Mouse (Mus musculus): ENCODE measurements around the gene Adcyap1r1. TPM values are rescaled to one million over a fixed set of nuclear protein-coding genes. Genes with fewer than 3 reads are reported as not detected.

Adcyap1r1 gene
- total and polyA plus RNA-seq, 3 experiments: not detected

- Histone ChIP-seq H3K9me3 (replicated peaks; ENCODE audit: low read length) (no peaks in the 10 kb centered on the region), H3K36me3 (replicated peaks in 1 of 2; ENCODE audit: control insufficient read depth in 1 of 2, insufficient read depth in 1 of 2, low read length in 1 of 2) (no peaks in the 10 kb centered on the region), H3K4me2 (ENCODE audit: insufficient read depth, low read depth, poor library complexity, severe bottlenecking) (no peak overlapping the region), H3K27me3 (replicated peaks) (peaks cover 86% of the 10 kb centered on the region), H3K79me2 (replicated peaks; ENCODE audit: control insufficient read depth, extremely low read depth, insufficient read depth, poor library complexity, severe bottlenecking) (no peaks in the 10 kb centered on the region), H3K4me3 (replicated peaks in 1 of 3; ENCODE audit: low read depth in 2 of 3, low read length in 2 of 3, poor library complexity in 1 of 3) (no peak overlapping the region), H3K27ac (ENCODE audit: insufficient read depth, low read depth) (no peak overlapping the region), H3K9ac (ENCODE audit: insufficient read depth, low read depth) (no peak overlapping the region), H3K4me1 (ENCODE audit: control insufficient read depth in 1 of 2, insufficient read depth in 2 of 2) (no peaks in the 10 kb centered on the region)
- TF ChIP-seq SIN3A (IDR thresholded peaks at IDR 0.05; ENCODE audit: low read length) (no peak), GABPA (IDR thresholded peaks at IDR 0.05; ENCODE audit: insufficient replicate concordance, low read depth, low read length) (no peak), USF1 (IDR thresholded peaks at IDR 0.05; ENCODE audit: low read depth, low read length) (no peak), CTCF (conservative IDR thresholded peaks at IDR 0.05 in 1 of 2, IDR thresholded peaks at IDR 0.05 in 1 of 2; ENCODE audit: low read depth in 2 of 2, low read length in 2 of 2) (no peak), ZC3H11A (IDR thresholded peaks at IDR 0.05; ENCODE audit: low read depth, low read length) (no peak), TCF12 (IDR thresholded peaks at IDR 0.05; ENCODE audit: low read depth, low read length) (no peak), RAD21 (IDR thresholded peaks at IDR 0.05; ENCODE audit: low read depth, low read length) (no peak), NELFE (IDR thresholded peaks at IDR 0.05; ENCODE audit: low read depth, low read length) (no peak), NRF1 (IDR thresholded peaks at IDR 0.05; ENCODE audit: low read depth, low read length) (no peak), SMC3 (IDR thresholded peaks at IDR 0.05; ENCODE audit: low read depth, low read length) (no peak)
- in situ Hi-C loops (cut with MboI; ENCODE audit: low pct_ligation_motif_present, low pct_unique_long_range_greater_than_20kb, low sequenced_read_pairs) (no loop called here), dilution Hi-C loops (cut with MboI; ENCODE audit: extremely low pct_ligation_motif_present, extremely low pct_unique_long_range_greater_than_20kb, low sequenced_read_pairs) (no loop called here)
- no peak for DNase-seq (ENCODE audit: extremely low read depth)
Observed at GRCm38 (mm10) chr6:55496201-55496600, 44.4 kb downstream of the Adcyap1r1 start.

GRCm38 (mm10) chr6:55498753-55499152 is 47.0 kb downstream of the Adcyap1r1 start:
- no peak overlapping the region for H3K4me3 ChIP-seq (replicated peaks in 1 of 3; ENCODE audit: low read depth in 2 of 3, low read length in 2 of 3, poor library complexity in 1 of 3)
- no peak overlapping the region for H3K27ac ChIP-seq (ENCODE audit: insufficient read depth, low read depth)
- dilution Hi-C loops (cut with MboI; ENCODE audit: extremely low pct_ligation_motif_present, extremely low pct_unique_long_range_greater_than_20kb, low sequenced_read_pairs): no loop called here
- no peak overlapping the region for H3K9ac ChIP-seq (ENCODE audit: insufficient read depth, low read depth)
- no peak for DNase-seq (ENCODE audit: extremely low read depth)
- no peak for TF ChIP-seq POLR2AphosphoS2 (IDR thresholded peaks at IDR 0.05; ENCODE audit: low read depth, low read length)
- no peaks in the 10 kb centered on the region for H3K9me3 ChIP-seq (replicated peaks; ENCODE audit: low read length)
- H3K27me3 ChIP-seq (replicated peaks): peaks cover 81% of the 10 kb centered on the region
- no peaks in the 10 kb centered on the region for H3K79me2 ChIP-seq (replicated peaks; ENCODE audit: control insufficient read depth, extremely low read depth, insufficient read depth, poor library complexity, severe bottlenecking)
- no peaks in the 10 kb centered on the region for H3K36me3 ChIP-seq (replicated peaks in 1 of 2; ENCODE audit: control insufficient read depth in 1 of 2, insufficient read depth in 1 of 2, low read length in 1 of 2)
- no peak overlapping the region for H3K4me2 ChIP-seq (ENCODE audit: insufficient read depth, low read depth, poor library complexity, severe bottlenecking)
- no peaks in the 10 kb centered on the region for H3K4me1 ChIP-seq (ENCODE audit: control insufficient read depth in 1 of 2, insufficient read depth in 2 of 2)
- in situ Hi-C loops (cut with MboI; ENCODE audit: low pct_ligation_motif_present, low pct_unique_long_range_greater_than_20kb, low sequenced_read_pairs): no loop called here

- Histone ChIP-seq H3K27ac (ENCODE audit: insufficient read depth, low read depth) (no peak overlapping the region), H3K9ac (ENCODE audit: insufficient read depth, low read depth) (no peak overlapping the region), H3K9me3 (replicated peaks; ENCODE audit: low read length) (peaks cover 5% of the 10 kb centered on the region), H3K4me2 (ENCODE audit: insufficient read depth, low read depth, poor library complexity, severe bottlenecking) (no peak overlapping the region), H3K27me3 (replicated peaks) (peaks cover 60% of the 10 kb centered on the region), H3K4me3 (replicated peaks in 1 of 3; ENCODE audit: low read depth in 2 of 3, low read length in 2 of 3, poor library complexity in 1 of 3) (no peak overlapping the region), H3K36me3 (replicated peaks in 1 of 2; ENCODE audit: control insufficient read depth in 1 of 2, insufficient read depth in 1 of 2, low read length in 1 of 2) (no peaks in the 10 kb centered on the region), H3K79me2 (replicated peaks; ENCODE audit: control insufficient read depth, extremely low read depth, insufficient read depth, poor library complexity, severe bottlenecking) (no peaks in the 10 kb centered on the region), H3K4me1 (ENCODE audit: control insufficient read depth in 1 of 2, insufficient read depth in 2 of 2) (no peaks in the 10 kb centered on the region)
- in situ Hi-C loops (cut with MboI; ENCODE audit: low pct_ligation_motif_present, low pct_unique_long_range_greater_than_20kb, low sequenced_read_pairs): loop anchor here (25.0 kb wide), 2 partner anchors 264 to 436 kb away; no protein-coding TSS in a partner anchor
- DNase-seq (ENCODE audit: extremely low read depth): no peak
- dilution Hi-C loops (cut with MboI; ENCODE audit: extremely low pct_ligation_motif_present, extremely low pct_unique_long_range_greater_than_20kb, low sequenced_read_pairs): no loop called here
- TF ChIP-seq JUN (IDR thresholded peaks at IDR 0.05; ENCODE audit: insufficient read depth, low read depth, low read length): no peak
Observed at GRCm38 (mm10) chr6:55501061-55501460, 49.3 kb downstream of the Adcyap1r1 start.

Data from CH12.LX (cell line).